Mouse (Mus musculus): Measurements from ENCODE around the gene Tchp. TPM values are rescaled to one million over a fixed set of nuclear protein-coding genes. Genes with fewer than 3 reads are reported as not detected.

The Tchp gene
- polyA plus RNA-seq, 1 experiment from 2014 or later = 4.4 TPM

DNA sequence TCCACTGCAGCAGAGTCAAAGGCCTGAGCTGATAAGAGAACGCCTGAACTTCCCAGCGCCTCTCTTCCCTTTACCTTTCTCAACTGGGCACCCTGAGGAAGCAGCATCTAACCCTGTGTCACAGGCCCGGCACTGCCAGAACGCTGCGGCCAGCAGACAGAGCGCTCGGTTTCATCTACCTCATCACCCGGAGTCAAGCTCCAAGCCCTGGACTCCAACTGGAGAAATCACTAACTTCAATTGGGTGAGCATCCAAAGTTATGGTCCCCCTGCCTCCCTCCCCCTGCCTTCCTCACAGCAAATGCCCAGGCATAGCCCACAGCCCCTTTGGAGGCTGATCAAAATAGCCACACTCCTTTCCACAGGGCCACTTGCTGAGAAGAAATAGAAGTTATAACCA is 59.1 kb downstream of the Tchp start:
- no peaks in the 10 kb centered on the region for H3K27me3 ChIP-seq
- no peak overlapping the region for H3K4me3 ChIP-seq (replicated peaks)
- no peaks in the 10 kb centered on the region for H3K9me3 ChIP-seq (replicated peaks)
- DNase-seq (no peak), ATAC-seq (ENCODE audit: low read depth) (no peak)
- WGBS (ENCODE audit: insufficient replicate concordance) = 57% methylated on average over 8 of the region's 8 CpGs
- no peak overlapping the region for H3K9ac ChIP-seq
- peaks cover 54% of the 10 kb centered on the region for H3K36me3 ChIP-seq
- no peak overlapping the region for H3K27ac ChIP-seq
- H3K4me2 ChIP-seq = no peak overlapping the region
- peaks cover 37% of the 10 kb centered on the region for H3K4me1 ChIP-seq (replicated peaks)

- no peaks in the 10 kb centered on the region for H3K9me3 ChIP-seq (replicated peaks)
- no peaks in the 10 kb centered on the region for H3K27me3 ChIP-seq
- no peak overlapping the region for H3K4me2 ChIP-seq
- H3K4me1 ChIP-seq (replicated peaks) = peaks cover 42% of the 10 kb centered on the region
- peaks cover 49% of the 10 kb centered on the region for H3K36me3 ChIP-seq
- no peak overlapping the region for H3K9ac ChIP-seq
- 78% methylated on average over 7 of the region's 7 CpGs for WGBS (ENCODE audit: insufficient replicate concordance)
- DNase-seq (no peak), ATAC-seq (ENCODE audit: low read depth) (no peak)
- no peak overlapping the region for H3K4me3 ChIP-seq (replicated peaks)
- no peak overlapping the region for H3K27ac ChIP-seq
These were observed 59.6 kb downstream of the Tchp start for GRCm38 (mm10) chr5:114767185-114767584.

DNA sequence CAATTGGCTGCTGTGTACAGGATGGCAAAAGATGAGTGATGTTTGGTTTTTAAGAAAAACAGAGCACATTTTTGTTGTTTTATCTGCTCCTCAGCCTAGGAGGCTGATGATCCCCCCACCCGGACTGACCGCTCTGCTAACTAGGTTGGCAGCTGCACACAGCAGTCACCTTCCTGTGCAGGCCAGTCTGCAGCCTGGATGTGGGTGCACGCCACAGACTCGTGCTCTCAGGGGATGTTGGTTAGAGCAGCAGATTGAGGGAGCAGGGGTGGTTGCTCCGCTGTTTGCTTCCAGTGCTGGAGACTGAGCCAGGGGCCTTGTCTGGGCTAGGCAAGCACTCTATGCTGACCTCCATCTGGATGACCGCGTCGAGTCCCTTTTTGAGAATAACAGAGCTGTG is 62.2 kb downstream of the Tchp start:
- DNase-seq (no peak), ATAC-seq (ENCODE audit: low read depth) (no peak)
- H3K9me3 ChIP-seq (replicated peaks) = no peaks in the 10 kb centered on the region
- no peak overlapping the region for H3K9ac ChIP-seq
- 76% methylated on average over 8 of the region's 8 CpGs for WGBS (ENCODE audit: insufficient replicate concordance)
- H3K4me3 ChIP-seq (replicated peaks) = no peak overlapping the region
- H3K4me1 ChIP-seq (replicated peaks) = peaks cover 53% of the 10 kb centered on the region
- no peak overlapping the region for H3K27ac ChIP-seq
- no peak overlapping the region for H3K4me2 ChIP-seq
- H3K27me3 ChIP-seq = no peaks in the 10 kb centered on the region
- H3K36me3 ChIP-seq = peaks cover 26% of the 10 kb centered on the region

- H3K9me3 ChIP-seq (replicated peaks) = no peaks in the 10 kb centered on the region
- H3K4me2 ChIP-seq = peak overlapping the region; percentile 93
- H3K27ac ChIP-seq = peak overlapping the region; percentile 90; the same call in 1 of the 2 replicates
- ATAC-seq (ENCODE audit: low read depth) (no peak), DNase-seq (no peak)
- peak overlapping the region; percentile 100 for H3K9ac ChIP-seq
- peaks cover 64% of the 10 kb centered on the region for H3K4me1 ChIP-seq (replicated peaks)
- H3K36me3 ChIP-seq = peaks cover 8% of the 10 kb centered on the region; the same call in 1 of the 2 replicates
- no peaks in the 10 kb centered on the region for H3K27me3 ChIP-seq
- WGBS (ENCODE audit: insufficient replicate concordance) = 29% methylated on average over 8 of the region's 8 CpGs
- H3K4me3 ChIP-seq (replicated peaks) = peak overlapping the region; percentile 100
These were observed 64.2 kb downstream of the Tchp start for GRCm38 (mm10) chr5:114771796-114772195.

Small RNA genes lying within 50 kb of the gene (microRNA-seq; reads per million reads assigned to microRNA genes)
- not detected for gene Mir7028

Other genes with a start within 250 kb of the Tchp start
- 0.58 and 0.61 TPM in 2 replicates for gene Fam222a, start 139.7 kb upstream of the Tchp start, polyA plus RNA-seq (2015; fragmentation: Nextera tagmentation; extraction: Ambion mirVana)
- 0.17 and 0.23 TPM in 2 replicates for gene Trpv4, start 49.3 kb upstream of the Tchp start, polyA plus RNA-seq (2015; fragmentation: Nextera tagmentation; extraction: Ambion mirVana)
- gene Gltp, start 16.8 kb upstream of the Tchp start, polyA plus RNA-seq (2015; fragmentation: Nextera tagmentation; extraction: Ambion mirVana) = 36.1 and 41.7 TPM in 2 replicates
- 43.3 and 49.0 TPM in 2 replicates for gene Ankrd13a, start 66.9 kb downstream of the Tchp start, polyA plus RNA-seq (2015; fragmentation: Nextera tagmentation; extraction: Ambion mirVana)
- gene Git2, start 67.8 kb downstream of the Tchp start, polyA plus RNA-seq (2015; fragmentation: Nextera tagmentation; extraction: Ambion mirVana) = 14.8 and 16.3 TPM in 2 replicates
- 31.0 and 32.0 TPM in 2 replicates for gene 1500011B03Rik, start 115.7 kb downstream of the Tchp start, polyA plus RNA-seq (2015; fragmentation: Nextera tagmentation; extraction: Ambion mirVana)
- not detected in 2 replicates for gene 4930519G04Rik, start 145.9 kb downstream of the Tchp start, polyA plus RNA-seq (2015; fragmentation: Nextera tagmentation; extraction: Ambion mirVana)
- not detected in 2 replicates for gene Gm9936, start 150.9 kb downstream of the Tchp start, polyA plus RNA-seq (2015; fragmentation: Nextera tagmentation; extraction: Ambion mirVana)
- 3.1 and 3.4 TPM in 2 replicates for gene Oasl2, start 189.2 kb downstream of the Tchp start, polyA plus RNA-seq (2015; fragmentation: Nextera tagmentation; extraction: Ambion mirVana)
- 0.52 and 0.54 TPM in 2 replicates for gene Oasl1, start 215.5 kb downstream of the Tchp start, polyA plus RNA-seq (2015; fragmentation: Nextera tagmentation; extraction: Ambion mirVana)
- 22.2 and 24.6 TPM in 2 replicates for gene 2210016L21Rik, start 234.4 kb downstream of the Tchp start, polyA plus RNA-seq (2015; fragmentation: Nextera tagmentation; extraction: Ambion mirVana)